Mouse (Mus musculus): ENCODE results near the gene Cyp4f14.
A peak's percentile ranks its signal among the peaks of the same experiment; 100 is the strongest.

DNA sequence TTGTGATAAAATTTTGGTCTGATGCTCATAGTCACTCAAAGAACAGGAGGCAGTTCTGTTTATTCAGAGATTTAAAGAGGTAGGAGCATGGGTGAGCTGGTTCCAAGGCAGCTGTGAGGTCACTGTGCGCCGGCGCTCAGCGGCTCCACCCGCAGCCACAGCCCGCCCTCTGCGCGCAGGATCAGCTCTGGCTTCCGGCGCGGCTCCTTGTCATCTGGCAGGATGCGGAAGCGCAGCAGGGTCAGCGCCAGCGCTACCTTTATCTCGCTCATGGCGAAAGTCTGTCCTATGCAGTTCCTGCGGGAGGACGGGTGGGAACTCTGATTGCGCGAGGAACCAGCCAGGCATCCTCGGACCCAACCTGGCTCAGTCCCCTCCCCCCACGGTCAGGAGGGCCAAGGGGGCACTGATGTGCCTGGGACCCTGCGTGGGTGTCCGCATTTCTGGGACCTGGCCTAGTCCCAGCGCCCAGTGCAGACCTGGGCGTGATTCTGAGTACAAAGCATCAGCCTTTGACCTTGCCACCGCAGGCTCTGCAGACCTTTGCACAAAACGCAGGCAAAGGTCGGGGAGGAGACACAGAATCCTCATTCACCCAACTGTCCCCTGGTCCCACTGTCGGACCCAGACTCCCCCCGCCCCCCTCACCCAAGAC lies 7.6 kb upstream of the Cyp4f14 start:
- TF ChIP-seq CTCF (IDR thresholded peaks at IDR 0.05; ENCODE audit: extremely low read depth, insufficient read length, insufficient replicate concordance, low read depth, low read length) (no peak), POLR2A (IDR thresholded peaks at IDR 0.05; ENCODE audit: low read depth, low read length) (peak; percentile 67)

Data from small intestine, adult 2 months (tissue).